Mouse (Mus musculus): ENCODE results near the gene Aldh1b1.

The Aldh1b1 gene

GRCm38 (mm10) chr4:45798964-45799363, at the start of gene Aldh1b1:
TSS of gene Aldh1b1 (plus strand) at chr4:45799022.
- DNase-seq (ENCODE audit: low spot score), result peak; percentile 94

- no peak for DNase-seq (ENCODE audit: low spot score)
These were observed 49.4 kb upstream of the Aldh1b1 start for GRCm38 (mm10) chr4:45749449-45749848.

GRCm38 (mm10) chr4:45750477-45750876, 48.3 kb upstream of the Aldh1b1 start:
- no peak for DNase-seq (ENCODE audit: low spot score)

- no peak for DNase-seq (ENCODE audit: low spot score)
These were observed 45.5 kb upstream of the Aldh1b1 start for GRCm38 (mm10) chr4:45753211-45753809.

- DNase-seq (ENCODE audit: low spot score), result no peak
These were observed 44.7 kb upstream of the Aldh1b1 start for GRCm38 (mm10) chr4:45754171-45754570.

DNA sequence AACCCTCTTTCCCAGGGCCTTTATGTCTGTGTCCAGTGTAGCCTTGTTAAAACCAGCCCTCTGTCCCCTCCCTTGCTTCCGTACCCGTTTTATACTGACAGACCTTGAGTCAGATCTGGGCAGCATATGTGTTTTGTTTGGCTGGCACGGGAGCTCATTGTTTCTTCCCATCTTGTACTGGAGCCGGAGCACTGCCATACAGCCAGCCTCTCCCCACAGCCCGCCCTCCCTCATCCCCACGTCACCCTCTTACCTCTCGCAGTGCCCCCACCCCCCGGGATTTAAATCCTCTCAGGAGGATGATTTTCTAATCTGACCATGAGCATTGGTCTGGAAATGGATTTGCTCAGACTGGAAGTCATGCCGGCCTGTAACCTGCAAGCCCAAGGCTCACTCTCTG, 43.7 kb upstream of the Aldh1b1 start:
- DNase-seq (ENCODE audit: low spot score), result no peak

- no peak for DNase-seq (ENCODE audit: low spot score)
These were observed 42.9 kb upstream of the Aldh1b1 start for GRCm38 (mm10) chr4:45755881-45756280.

DNA sequence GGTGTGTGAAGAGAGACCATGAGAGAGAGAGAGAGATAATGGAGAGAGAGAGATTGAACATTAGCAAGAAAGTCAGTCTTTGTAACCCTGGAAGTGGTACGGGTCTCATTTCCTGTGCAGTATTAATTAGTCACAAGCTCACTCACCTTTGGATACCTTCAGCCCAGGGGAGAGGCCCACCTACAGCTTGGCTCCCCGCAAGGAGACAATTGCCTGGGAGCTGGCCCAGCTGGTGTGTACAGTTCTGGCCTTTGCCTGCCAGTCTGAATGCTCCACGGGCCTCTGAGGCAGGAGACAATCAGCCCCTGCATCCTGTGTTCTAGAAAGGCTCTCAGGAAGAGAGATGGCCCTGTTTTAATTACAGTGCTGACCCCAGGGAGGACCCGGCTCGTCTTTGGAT, 40.9 kb upstream of the Aldh1b1 start:
- DNase-seq (ENCODE audit: low spot score), result no peak

GRCm38 (mm10) chr4:45759411-45759810, 39.4 kb upstream of the Aldh1b1 start:
- no peak for DNase-seq (ENCODE audit: low spot score)

- no peak for DNase-seq (ENCODE audit: low spot score)
These were observed 36.2 kb upstream of the Aldh1b1 start for GRCm38 (mm10) chr4:45762600-45762999.

DNA sequence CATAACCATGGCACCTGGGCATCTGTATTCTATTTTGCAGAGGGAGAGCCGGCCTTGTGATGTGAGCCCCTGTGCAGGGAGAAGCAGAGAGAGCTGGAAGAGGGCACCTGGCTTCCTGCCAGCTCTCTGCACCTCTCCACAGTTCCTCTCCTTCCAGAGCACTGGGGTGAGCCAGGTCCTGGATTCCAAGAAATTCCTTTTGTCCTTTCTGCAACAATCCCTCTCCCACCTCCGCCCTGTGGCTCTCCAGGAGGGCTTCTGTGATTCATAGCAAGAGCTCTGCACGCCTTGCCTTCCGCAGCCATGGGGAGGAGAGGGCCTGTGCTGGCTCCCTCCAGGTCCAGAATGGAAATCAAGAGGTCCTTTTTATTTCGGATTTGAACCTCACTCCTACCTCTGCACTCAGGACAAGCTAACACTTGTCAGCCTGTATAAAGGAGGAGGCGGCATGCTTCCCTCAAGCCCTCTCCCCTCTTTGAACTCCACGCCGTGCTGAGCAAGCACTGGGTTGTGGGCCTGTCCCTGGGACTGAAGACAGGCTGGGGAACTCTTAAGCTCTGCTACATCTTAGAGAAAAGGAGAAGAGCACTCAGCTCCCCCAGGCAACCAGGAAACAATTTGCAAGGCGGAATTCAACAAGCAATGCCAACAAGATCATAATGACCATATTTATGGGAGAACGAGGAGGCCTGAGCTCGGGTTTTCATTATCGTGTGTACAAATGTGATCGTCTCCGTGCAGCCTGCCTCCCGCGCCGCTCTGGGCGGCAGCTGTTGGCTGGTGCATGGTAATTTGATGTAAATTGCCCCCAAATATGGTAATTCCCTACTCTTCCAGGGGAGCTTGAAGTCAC, 35.3 kb upstream of the Aldh1b1 start:
- peak; percentile 23 for DNase-seq (ENCODE audit: low spot score)

GRCm38 (mm10) chr4:45764141-45764494, 34.7 kb upstream of the Aldh1b1 start:
- DNase-seq (ENCODE audit: low spot score), result peak; percentile 40

- DNase-seq (ENCODE audit: low spot score), result no peak
These were observed 33.7 kb upstream of the Aldh1b1 start for GRCm38 (mm10) chr4:45765121-45765564.

- DNase-seq (ENCODE audit: low spot score), result peak; percentile 61
These were observed 33.1 kb upstream of the Aldh1b1 start for GRCm38 (mm10) chr4:45765565-45766201.

GRCm38 (mm10) chr4:45766774-45767173, 32.0 kb upstream of the Aldh1b1 start:
- no peak for DNase-seq (ENCODE audit: low spot score)

DNA sequence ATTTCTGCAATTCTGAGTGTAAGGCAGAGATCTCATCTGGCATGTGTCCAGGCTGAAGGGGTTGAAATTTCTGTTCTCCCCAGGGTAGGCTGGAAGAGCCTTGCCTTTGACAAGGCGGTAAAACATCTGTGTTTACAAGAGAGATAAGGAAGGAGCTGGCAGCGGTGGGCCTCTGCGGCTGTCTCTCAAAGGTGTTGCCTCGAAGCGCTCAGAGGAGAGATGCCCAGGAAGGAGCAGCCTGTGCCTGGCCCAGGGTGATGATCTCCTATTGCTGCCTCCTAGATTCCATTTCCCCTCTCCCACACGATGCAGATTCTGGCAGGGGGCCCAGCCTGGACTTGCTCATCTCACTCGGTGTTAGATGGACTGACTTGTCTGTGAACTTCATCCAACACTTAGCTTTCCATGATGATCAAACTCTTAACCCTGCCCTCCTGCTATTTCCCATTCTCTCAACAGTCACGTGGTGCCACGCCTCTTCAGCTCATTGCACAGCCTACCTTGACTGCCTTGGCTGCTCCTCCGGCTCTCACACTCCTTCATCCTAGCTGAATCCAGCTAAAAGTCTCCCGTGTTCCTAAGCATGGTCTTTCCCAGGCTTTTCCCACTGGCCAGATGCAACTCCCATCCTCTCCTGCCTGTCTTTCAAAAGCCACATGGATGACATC, 30.8 kb upstream of the Aldh1b1 start:
- DNase-seq (ENCODE audit: low spot score), result no peak

- DNase-seq (ENCODE audit: low spot score), result no peak
These were observed 29.7 kb upstream of the Aldh1b1 start for GRCm38 (mm10) chr4:45769141-45769540.

DNA sequence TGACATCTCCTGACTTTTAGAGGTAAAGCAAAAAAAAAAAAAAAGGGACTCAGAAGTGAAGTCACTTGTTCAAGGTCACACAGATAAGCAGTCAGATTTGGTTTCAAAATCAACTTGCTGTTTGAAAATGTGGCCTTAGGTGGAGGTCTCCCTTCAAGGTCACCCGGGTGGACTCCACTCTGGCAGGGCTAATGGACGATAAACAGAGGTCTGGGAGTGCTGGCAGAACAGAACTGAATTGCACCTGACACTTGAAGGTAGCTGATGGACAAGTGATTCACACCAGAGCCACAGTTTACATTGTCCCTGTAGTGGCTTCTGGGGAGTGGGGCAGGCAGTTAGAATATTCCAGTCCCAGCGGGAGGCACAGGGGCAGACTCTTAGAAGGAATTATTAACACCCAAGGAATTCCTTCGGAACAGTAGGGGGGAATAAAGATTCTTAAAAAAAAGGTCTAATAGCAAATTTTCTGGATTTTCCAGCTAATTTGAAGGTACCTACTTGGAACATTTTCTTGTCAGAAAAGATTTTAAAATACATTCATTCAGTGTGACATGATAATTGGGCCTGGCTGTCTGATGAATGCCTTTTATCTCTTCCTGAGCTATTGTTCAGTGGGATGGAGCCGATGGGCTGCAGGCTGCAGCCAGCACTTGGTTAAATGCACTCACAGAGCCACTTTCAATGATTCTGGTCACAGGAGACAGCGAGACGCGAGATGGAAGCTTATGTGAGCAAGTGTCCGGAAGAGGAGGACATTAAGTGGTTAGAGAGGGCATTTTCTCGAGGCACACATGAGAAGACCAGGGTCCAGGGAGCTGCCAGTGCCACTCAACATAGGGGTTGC, 28.8 kb upstream of the Aldh1b1 start:
- DNase-seq (ENCODE audit: low spot score), result no peak

DNA sequence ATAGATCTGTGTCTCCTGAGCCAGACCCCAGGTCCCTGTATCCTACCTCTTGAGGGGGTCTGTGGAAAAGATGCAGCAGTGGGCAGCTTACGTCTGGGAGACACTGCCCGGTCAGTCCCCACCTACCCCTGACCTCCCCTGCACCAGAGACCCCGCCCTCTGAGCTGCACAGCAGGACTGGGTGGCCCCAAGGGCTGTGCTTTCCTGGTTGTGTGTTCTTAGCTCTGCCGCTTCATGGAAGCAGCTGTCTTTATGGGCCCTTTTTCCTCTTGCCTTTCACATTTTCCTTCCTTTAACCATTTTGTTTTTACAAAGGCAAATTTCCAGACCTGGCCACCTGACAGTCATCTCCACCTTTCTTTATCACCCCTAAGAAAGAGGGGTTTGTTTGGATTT, 28.2 kb upstream of the Aldh1b1 start:
- no peak for DNase-seq (ENCODE audit: low spot score)

- DNase-seq (ENCODE audit: low spot score), result no peak
These were observed 27.6 kb upstream of the Aldh1b1 start for GRCm38 (mm10) chr4:45771173-45771572.

DNA sequence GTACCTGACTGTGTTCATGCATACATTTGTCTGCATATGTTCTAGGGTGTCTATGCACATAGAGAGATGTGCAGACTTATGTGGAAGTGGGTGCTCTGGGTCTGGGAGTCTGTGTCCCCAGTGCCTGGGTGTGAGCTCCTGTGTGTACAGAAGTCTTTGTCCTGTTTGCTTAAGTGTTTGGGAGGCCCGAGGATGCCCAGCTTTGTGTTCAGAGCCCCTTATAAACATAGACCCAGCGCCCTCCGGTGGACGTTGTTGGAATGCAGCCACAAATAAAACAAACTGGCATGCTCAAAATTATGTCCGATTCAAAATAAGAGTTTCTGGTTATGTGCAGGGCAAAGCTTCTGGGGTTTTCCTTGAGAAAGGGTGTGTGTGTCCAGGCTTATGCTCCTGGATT, 27.2 kb upstream of the Aldh1b1 start:
- DNase-seq (ENCODE audit: low spot score), result peak; percentile 89

- DNase-seq (ENCODE audit: low spot score), result no peak
These were observed 15.2 kb upstream of the Aldh1b1 start for GRCm38 (mm10) chr4:45783671-45784070.

All from embryo, embryonic 10 days (tissue).